Mouse (Mus musculus): ENCODE measurements at regions not wholly inside any gene's neighbourhood (a gene's known extent, or its start where the extent isn't known, plus 50 kb on each side); places are given as distances from the start of the nearest gene placed in this dataset.

DNA sequence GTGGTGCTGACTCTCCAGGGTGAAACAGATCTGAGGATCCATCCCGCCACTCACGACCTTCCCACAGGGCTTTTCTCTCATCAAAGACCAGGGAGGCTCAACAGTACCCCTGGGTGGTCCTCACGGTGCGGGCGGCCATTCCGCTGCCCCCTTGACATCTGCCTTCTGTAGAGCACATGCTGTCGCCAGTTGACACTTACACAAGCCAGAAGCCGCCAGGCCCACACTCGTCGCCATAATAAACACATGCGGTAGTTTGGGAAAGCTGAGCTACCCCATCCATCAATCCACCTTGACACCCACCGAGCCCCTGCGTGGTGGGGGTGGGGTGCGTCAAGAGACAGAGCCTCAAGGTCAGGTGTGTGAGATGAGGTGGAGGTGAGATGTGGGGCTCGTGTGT lies 125.7 kb downstream of the Tfap2c start:
- TF ChIP-seq POLR2A (IDR thresholded peaks at IDR 0.05; ENCODE audit: insufficient read length, low read depth): no peak
- no peak for TF ChIP-seq TCF12 (IDR thresholded peaks at IDR 0.05; ENCODE audit: insufficient read depth, poor library complexity, severe bottlenecking)
- TF ChIP-seq MYOG (IDR thresholded peaks at IDR 0.05; ENCODE audit: control insufficient read depth in 1 of 3, insufficient read depth in 1 of 3, insufficient read length in 2 of 3, low read depth in 2 of 3): no peak
- TF ChIP-seq USF1 (IDR thresholded peaks at IDR 0.05; ENCODE audit: low read depth): no peak
- no peak for TF ChIP-seq MYOD1 (IDR thresholded peaks at IDR 0.05; ENCODE audit: control insufficient read depth in 1 of 3, insufficient read length in 2 of 3, low read depth in 2 of 3)
- TF ChIP-seq POLR2AphosphoS2 (IDR thresholded peaks at IDR 0.05; ENCODE audit: insufficient read length, low read depth): no peak
- TF ChIP-seq MAX (IDR thresholded peaks at IDR 0.05; ENCODE audit: low read depth): no peak
- no peak for TF ChIP-seq CEBPB (IDR thresholded peaks at IDR 0.05; ENCODE audit: insufficient read depth, poor library complexity, severe bottlenecking)
- no peak for TF ChIP-seq TCF3 (IDR thresholded peaks at IDR 0.05; ENCODE audit: insufficient read length, low read depth)
- TF ChIP-seq REST (IDR thresholded peaks at IDR 0.05; ENCODE audit: insufficient read depth, insufficient read length): no peak
- TF ChIP-seq E2F4 (IDR thresholded peaks at IDR 0.05; ENCODE audit: insufficient read depth): no peak
